Mouse (Mus musculus) midbrain, embryonic 10.5 days (tissue): Measurements from ENCODE around the gene Dpm3. TPM values are rescaled to one million over a fixed set of nuclear protein-coding genes. Genes with fewer than 3 reads are reported as not detected.

Experiments
- DNase-seq: peaks from one replicate; pipeline ENCODE4 v3.0.0-alpha.2; 2017; ENCODE audit warnings: low spot score
- H3K27ac ChIP-seq: fragments of 300-500 bp; sonication (generic); replicated peaks from 2 replicates; pipeline ENCODE4 v1.5.1; 2016; ENCODE audit warnings: mild to moderate bottlenecking
- H3K27me3 ChIP-seq: fragments of 300-500 bp; sonication (generic); 2 replicates; pipeline ENCODE4 v1.6.1; 2016; ENCODE audit warnings: low read depth, mild to moderate bottlenecking; ENCODE audit not compliant: poor library complexity, severe bottlenecking
- H3K36me3 ChIP-seq: fragments of 300-500 bp; sonication (generic); 2 replicates; pipeline ENCODE4 v1.6.1; 2016; ENCODE audit warnings: mild to moderate bottlenecking, moderate library complexity
- H3K4me1 ChIP-seq: fragments of 300-500 bp; sonication (generic); 2 replicates; pipeline ENCODE4 v1.6.1; 2016
- H3K4me3 ChIP-seq: fragments of 300-500 bp; sonication (generic); 2 replicates; pipeline ENCODE4 v1.5.1; 2016; ENCODE audit warnings: mild to moderate bottlenecking, moderate library complexity
- H3K9me3 ChIP-seq: fragments of 300-500 bp; sonication (generic); replicated peaks from 2 replicates; pipeline ENCODE4 v1.6.1; 2016; ENCODE audit warnings: mild to moderate bottlenecking
- WGBS: fragments of 180-500 bp; shearing (Covaris S2); methylation state at CpG from one replicate; pipeline ENCODE4 v1.1.7; 2016; 5-methylcytosine and 5-hydroxymethylcytosine counted together
- polyA plus RNA-seq: library from polyadenylated mRNA; unstranded; fragments of >200 nt; fragmentation: Nextera tagmentation; extraction: Ambion mirVana; gene quantifications from 2 replicates; pipeline ENCODE4 v1.2.1, GENCODE M21; 2016

Dpm3 gene
- polyA plus RNA-seq, 1 experiment from 2014 or later: 94.9 TPM

DNA sequence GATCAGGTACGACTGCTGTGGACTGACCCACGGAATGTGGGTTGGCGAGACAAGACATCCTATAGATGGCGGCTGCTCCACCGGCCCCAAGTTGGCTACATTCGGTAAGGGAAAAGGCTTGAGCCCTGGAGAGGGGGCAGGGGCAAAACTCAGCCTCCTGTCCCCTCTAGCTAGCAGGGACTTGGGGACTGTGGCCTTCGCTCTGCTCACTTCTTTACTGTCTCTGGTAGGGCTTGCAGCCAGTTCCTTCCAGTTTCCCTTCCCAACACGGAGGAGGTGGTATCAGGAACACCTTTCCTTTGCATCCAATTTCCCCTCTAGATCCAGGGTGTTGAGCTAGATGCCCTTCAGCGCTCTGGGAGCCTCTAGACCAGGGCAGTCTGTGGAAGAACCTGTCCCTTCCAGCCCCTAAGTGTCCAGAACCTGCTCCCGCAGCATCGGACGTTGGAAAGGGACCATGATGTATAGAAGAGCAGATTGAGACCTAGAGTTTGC, 33.8 kb upstream of the Dpm3 start:
- peaks cover 18% of the 10 kb centered on the region for H3K27me3 ChIP-seq
- H3K4me1 ChIP-seq: peaks cover 85% of the 10 kb centered on the region
- 16% methylated on average over 12 of the region's 12 CpGs for WGBS
- H3K4me3 ChIP-seq: peak overlapping the region; percentile 89
- DNase-seq: no peak
- H3K36me3 ChIP-seq: peaks cover 58% of the 10 kb centered on the region
- H3K27ac ChIP-seq: peak overlapping the region; percentile 99
- no peaks in the 10 kb centered on the region for H3K9me3 ChIP-seq

DNA sequence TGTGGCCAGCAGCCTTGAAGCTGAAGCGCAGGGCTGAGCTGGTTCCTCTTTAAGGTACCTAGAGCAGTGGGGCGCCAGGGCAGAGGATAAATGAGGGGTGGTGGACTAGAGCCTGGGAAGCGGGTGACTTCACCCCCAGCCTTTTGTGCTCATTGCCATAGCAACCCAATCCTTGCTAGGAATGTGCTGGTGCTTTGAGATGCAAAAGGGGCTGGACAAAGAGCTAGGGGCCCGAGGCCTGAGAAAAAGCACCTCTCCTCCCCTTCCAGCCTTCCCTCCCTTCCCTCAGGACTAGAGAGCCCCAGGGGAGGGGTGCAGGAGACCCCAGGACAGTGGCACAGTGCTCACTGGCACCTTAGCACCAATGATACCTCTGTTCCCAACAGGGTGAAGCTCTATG, 33.2 kb upstream of the Dpm3 start:
- peak; percentile 93 for DNase-seq
- Histone ChIP-seq H3K4me1 (peaks cover 82% of the 10 kb centered on the region), H3K9me3 (no peaks in the 10 kb centered on the region), H3K36me3 (peaks cover 60% of the 10 kb centered on the region), H3K4me3 (peak overlapping the region; percentile 89), H3K27ac (peak overlapping the region; percentile 99), H3K27me3 (peaks cover 23% of the 10 kb centered on the region)
- WGBS: 11% methylated on average over 4 of the region's 4 CpGs

DNA sequence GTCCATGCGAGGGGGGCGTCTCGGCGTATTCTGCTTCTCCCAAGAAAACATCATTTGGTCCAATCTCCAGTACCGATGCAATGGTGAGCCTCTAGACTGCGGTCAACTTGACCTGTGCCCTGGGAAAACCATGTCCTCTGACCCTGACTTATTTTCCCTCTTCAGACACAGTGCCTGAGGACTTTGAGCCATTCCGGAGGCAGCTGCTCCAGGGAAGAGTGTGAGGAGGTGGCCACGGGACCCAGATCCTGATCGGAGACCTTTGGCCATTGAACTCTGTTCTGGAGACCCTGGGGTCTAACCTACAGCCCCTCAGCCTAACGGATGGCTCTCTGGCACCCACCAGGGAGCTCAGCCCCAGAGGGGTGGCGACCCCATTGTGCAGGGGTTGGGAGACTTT, 32.8 kb upstream of the Dpm3 start:
- Histone ChIP-seq H3K4me1 (peaks cover 77% of the 10 kb centered on the region), H3K9me3 (no peaks in the 10 kb centered on the region), H3K27me3 (peaks cover 28% of the 10 kb centered on the region), H3K36me3 (peaks cover 57% of the 10 kb centered on the region), H3K27ac (peak overlapping the region; percentile 99), H3K4me3 (peak overlapping the region; percentile 89)
- DNase-seq: no peak
- 4% methylated on average over 11 of the region's 11 CpGs for WGBS

DNA sequence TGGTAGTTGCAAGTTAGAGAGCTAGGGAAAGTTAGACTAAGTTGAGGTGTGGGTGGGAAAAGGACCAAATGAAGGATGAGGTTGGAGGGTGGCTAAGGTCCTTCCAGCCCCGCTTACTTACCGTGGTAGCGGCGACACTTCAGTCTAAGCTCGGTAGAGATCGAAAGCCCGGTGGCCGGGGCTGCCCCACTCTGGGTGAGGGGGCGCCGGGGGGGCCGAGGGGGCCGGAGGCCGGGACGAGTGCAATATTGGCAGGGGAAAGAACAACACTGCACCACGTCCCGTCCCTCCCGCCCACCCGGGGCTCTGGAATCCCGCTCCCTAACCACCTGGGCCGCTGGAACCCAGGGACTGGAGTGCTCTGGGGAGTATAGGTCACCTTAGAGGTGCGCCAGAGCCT, 32.3 kb upstream of the Dpm3 start, which contains the start of gene Mtx1:
Mtx1 (minus strand) TSS at position 189 of the 400 bp plus-strand sequence.
- Histone ChIP-seq H3K27me3 (peaks cover 33% of the 10 kb centered on the region), H3K4me3 (peak within 1 kb of the TSS; percentile 89), H3K4me1 (peaks cover 75% of the 10 kb centered on the region), H3K36me3 (peaks cover 52% of the 10 kb centered on the region), H3K27ac (peak within 1 kb of the TSS; percentile 99), H3K9me3 (no peaks in the 10 kb centered on the region)
- WGBS: under 1% methylated on average over 21 of the region's 21 CpGs
- no peak for DNase-seq

DNA sequence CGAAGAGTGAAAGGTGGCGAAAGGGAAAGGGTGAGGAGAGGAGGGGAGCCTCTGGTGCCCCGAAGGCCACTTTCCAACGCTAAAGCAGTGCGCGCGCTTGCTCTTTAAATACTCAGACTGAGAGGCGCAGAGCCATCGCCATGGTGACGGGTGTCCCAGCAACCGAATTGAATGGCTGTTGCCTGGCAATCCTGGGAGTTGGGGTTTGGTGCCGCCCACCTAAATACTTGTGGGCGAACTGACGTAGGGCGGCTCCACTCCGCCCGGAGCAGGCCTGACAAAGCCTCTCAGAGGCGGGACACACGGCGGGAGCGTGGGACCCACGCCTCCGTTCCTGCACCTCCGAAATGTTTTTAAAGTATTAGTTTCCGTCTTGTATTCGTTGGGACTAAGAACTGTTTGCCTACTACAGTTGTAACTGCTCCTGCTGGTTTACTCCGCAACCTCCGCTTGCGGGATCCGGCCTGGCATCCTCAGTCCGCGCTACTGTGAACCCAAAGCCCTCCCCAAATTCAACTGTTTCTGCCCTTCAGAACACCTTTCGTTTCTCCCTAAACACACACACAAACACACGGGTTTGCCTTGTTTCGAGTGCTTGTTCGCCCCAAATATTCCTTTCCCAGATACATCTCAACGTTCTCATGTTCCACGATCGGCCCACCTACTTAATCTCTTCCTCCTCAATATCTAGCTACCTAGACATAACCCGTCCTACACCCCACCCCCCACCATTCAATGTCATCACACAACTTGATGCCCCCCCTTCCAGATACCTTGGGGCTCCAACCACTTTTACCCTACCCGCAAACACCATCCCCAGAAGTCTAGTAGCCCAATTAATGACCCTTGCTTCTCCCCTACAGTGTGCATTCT, 31.6 kb upstream of the Dpm3 start:
- H3K9me3 ChIP-seq: no peaks in the 10 kb centered on the region
- H3K27me3 ChIP-seq: peaks cover 33% of the 10 kb centered on the region
- H3K36me3 ChIP-seq: peaks cover 46% of the 10 kb centered on the region
- DNase-seq: peak; percentile 99
- 2% methylated on average over 41 of the region's 41 CpGs for WGBS
- H3K4me1 ChIP-seq: peaks cover 73% of the 10 kb centered on the region
- peak overlapping the region; percentile 99 for H3K27ac ChIP-seq
- peak overlapping the region; percentile 89 for H3K4me3 ChIP-seq

DNA sequence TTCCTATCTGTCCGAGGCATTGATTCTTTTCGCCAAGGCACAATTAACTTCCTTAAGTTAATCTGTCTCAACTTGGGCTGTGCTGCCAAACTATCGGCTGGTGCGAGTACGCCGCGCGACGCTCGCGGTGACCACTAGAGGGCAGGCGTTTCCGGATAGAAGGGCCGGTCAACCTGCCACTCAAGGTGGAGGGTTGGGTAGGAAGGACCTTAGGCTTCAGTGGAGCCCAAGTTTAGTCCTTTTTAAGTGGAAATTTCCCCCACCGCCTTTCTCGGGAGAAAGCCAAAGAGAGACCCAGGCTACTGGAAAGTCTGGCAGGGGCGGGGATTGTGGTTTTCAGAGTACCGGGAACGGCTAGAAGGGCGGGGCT, 31.0 kb upstream of the Dpm3 start:
- under 1% methylated on average over 20 of the region's 20 CpGs for WGBS
- Histone ChIP-seq H3K4me1 (peaks cover 67% of the 10 kb centered on the region), H3K4me3 (peak overlapping the region; percentile 89), H3K9me3 (no peaks in the 10 kb centered on the region), H3K27ac (peak overlapping the region; percentile 99), H3K36me3 (peaks cover 39% of the 10 kb centered on the region), H3K27me3 (peaks cover 33% of the 10 kb centered on the region)
- DNase-seq: peak; percentile 91

DNA sequence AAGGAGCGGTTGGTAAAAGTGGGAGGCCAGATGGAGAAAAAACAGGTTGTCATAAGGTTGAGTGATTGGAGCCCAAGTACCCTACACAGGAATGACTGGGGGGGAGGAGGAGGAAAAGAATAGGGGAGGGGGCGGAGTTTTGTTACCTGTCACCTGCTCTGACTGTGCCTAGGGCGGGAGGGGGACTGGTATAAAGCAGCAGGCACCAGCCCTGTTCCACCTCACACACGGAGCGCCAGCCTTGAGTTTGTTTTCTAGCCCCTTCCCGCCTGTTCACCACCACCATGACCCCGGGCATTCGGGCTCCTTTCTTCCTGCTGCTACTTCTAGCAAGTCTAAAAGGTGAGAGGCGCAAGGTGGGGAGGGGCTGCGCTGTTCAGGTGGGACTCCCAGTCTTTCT, 30.3 kb upstream of the Dpm3 start, which contains the start of gene Muc1:
Muc1 (plus strand) TSS at position 222 of the 400 bp plus-strand sequence.
- Histone ChIP-seq H3K4me3 (peak within 1 kb of the TSS; percentile 89), H3K27ac (peak within 1 kb of the TSS; percentile 99), H3K9me3 (no peaks in the 10 kb centered on the region), H3K4me1 (peaks cover 60% of the 10 kb centered on the region), H3K27me3 (peaks cover 33% of the 10 kb centered on the region), H3K36me3 (peaks cover 39% of the 10 kb centered on the region)
- WGBS: 36% methylated on average over 10 of the region's 10 CpGs
- no peak for DNase-seq

DNA sequence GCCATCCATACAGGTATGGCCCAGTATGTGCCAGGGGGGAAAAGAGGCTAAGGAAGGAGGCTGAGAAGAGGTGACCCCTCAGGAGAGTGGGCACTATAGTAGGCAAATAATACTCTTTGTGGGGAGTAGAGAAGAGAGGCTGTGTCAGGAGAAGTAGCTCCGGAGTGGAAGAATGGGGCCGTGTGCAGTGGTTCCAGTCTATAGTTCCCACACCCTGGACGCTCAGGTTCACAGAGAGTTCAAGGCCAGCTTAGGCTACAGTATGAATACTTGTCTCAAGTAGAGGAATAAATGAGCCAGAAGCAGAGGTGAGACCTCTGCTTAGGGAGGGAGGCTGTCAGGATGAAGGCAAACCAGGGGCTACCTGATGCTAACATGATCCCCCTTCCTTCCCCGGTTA, 29.9 kb upstream of the Dpm3 start:
- peak overlapping the region; percentile 99; the same call in 1 of the 2 replicates for H3K27ac ChIP-seq
- WGBS: 63% methylated on average over 4 of the region's 4 CpGs
- H3K9me3 ChIP-seq: no peaks in the 10 kb centered on the region
- H3K4me3 ChIP-seq: peak overlapping the region; percentile 89; the same call in 1 of the 2 replicates
- peaks cover 56% of the 10 kb centered on the region for H3K4me1 ChIP-seq
- peaks cover 33% of the 10 kb centered on the region for H3K27me3 ChIP-seq
- H3K36me3 ChIP-seq: peaks cover 39% of the 10 kb centered on the region
- DNase-seq: no peak

DNA sequence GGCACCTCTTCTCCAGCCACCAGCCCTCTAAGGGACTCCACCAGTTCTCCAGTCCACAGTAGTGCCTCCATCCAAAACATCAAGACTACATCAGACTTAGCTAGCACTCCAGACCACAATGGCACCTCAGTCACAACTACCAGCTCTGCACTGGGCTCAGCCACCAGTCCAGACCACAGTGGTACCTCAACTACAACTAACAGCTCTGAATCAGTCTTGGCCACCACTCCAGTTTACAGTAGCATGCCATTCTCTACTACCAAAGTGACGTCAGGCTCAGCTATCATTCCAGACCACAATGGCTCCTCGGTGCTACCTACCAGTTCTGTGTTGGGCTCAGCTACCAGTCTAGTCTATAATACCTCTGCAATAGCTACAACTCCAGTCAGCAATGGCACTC, 28.6 kb upstream of the Dpm3 start:
- Histone ChIP-seq H3K4me3 (no peak overlapping the region), H3K27me3 (peaks cover 33% of the 10 kb centered on the region), H3K36me3 (peaks cover 38% of the 10 kb centered on the region), H3K27ac (peak overlapping the region; percentile 4; the same call in 1 of the 2 replicates), H3K4me1 (peaks cover 43% of the 10 kb centered on the region), H3K9me3 (no peaks in the 10 kb centered on the region)
- no peak for DNase-seq
- 92% methylated on average over 2 of the region's 2 CpGs for WGBS

DNA sequence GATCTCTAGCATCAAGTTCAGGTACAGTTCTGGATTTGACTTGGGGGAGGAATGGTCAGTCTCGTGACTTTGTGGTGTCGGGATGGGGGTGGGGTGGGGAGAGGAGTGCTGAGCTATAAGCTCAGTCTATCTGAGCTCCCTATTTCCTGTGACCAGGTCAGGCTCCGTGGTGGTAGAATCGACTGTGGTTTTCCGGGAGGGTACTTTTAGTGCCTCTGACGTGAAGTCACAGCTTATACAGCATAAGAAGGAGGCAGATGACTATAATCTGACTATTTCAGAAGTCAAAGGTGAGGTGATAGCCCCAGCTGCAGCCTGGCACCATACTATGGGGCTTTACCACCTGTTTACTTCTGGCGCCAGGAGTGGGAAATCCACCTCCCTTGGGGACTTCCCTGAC, 27.8 kb upstream of the Dpm3 start:
- Histone ChIP-seq H3K27ac (no peak overlapping the region), H3K27me3 (peaks cover 33% of the 10 kb centered on the region), H3K4me3 (no peak overlapping the region), H3K4me1 (peaks cover 35% of the 10 kb centered on the region), H3K9me3 (no peaks in the 10 kb centered on the region), H3K36me3 (peaks cover 40% of the 10 kb centered on the region)
- 72% methylated on average over 7 of the region's 7 CpGs for WGBS
- DNase-seq: no peak

DNA sequence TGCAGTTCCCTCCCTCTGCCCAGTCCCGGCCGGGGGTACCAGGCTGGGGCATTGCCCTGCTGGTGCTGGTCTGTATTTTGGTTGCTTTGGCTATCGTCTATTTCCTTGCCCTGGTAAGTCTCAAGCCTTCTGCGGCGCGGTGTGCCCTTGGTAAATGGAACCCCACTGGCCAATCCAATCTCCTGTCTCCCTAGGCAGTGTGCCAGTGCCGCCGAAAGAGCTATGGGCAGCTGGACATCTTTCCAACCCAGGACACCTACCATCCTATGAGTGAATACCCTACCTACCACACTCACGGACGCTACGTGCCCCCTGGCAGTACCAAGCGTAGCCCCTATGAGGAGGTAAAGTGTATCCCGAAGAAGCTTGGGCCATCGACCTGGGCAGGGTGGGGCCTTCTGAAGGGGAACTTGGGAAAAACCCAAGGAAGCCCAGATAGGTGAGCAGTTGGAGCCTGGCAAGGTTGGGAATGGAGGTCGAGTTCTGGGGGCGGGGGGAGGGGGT, 27.3 kb upstream of the Dpm3 start:
- Histone ChIP-seq H3K36me3 (peaks cover 44% of the 10 kb centered on the region), H3K27ac (no peak overlapping the region), H3K9me3 (no peaks in the 10 kb centered on the region), H3K4me3 (no peak overlapping the region), H3K27me3 (peaks cover 33% of the 10 kb centered on the region), H3K4me1 (peaks cover 33% of the 10 kb centered on the region)
- WGBS: 78% methylated on average over 16 of the region's 16 CpGs
- no peak for DNase-seq

DNA sequence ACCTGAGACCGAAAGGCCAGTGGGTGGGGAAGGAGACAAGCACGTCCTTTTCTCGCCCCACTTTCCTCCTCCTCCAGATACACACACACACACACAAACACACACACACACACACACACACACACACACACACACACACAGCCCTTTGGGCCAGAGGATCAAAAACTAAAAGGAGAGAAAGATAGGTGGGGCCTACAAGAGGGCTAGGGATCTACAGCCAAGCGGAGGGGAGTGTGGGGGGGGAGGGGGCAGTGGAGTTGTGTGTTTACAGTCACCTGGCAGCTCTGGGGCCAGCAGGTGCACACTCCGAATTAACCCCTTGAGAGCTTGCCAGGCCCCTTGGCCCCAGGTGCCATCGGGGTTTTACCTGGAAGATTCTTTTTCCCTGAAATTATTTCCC, 26.5 kb upstream of the Dpm3 start:
- peaks cover 49% of the 10 kb centered on the region for H3K36me3 ChIP-seq
- no peak overlapping the region for H3K27ac ChIP-seq
- H3K4me1 ChIP-seq: peaks cover 26% of the 10 kb centered on the region
- no peaks in the 10 kb centered on the region for H3K9me3 ChIP-seq
- no peak overlapping the region for H3K4me3 ChIP-seq
- H3K27me3 ChIP-seq: peaks cover 33% of the 10 kb centered on the region
- DNase-seq: no peak
- WGBS: 73% methylated on average over 6 of the region's 6 CpGs
